Mouse (Mus musculus) embryonic fibroblast, embryonic 13.5 days (primary cell): Measurements from ENCODE around the gene Gm5108.

Experiments used
- CTCF ChIP-seq: IDR thresholded peaks from 2 replicates; pipeline ENCODE4 v1.5.1; 2011; ENCODE audit warnings: mild to moderate bottlenecking, control low read depth, low read length, moderate library complexity, borderline replicate concordance; ENCODE audit not compliant: insufficient read depth
- POLR2A ChIP-seq: IDR thresholded peaks from 2 replicates; pipeline ENCODE4 v1.6.1; 2011; ENCODE audit warnings: low read depth, mild to moderate bottlenecking, control low read depth, low read length, moderate library complexity

DNA sequence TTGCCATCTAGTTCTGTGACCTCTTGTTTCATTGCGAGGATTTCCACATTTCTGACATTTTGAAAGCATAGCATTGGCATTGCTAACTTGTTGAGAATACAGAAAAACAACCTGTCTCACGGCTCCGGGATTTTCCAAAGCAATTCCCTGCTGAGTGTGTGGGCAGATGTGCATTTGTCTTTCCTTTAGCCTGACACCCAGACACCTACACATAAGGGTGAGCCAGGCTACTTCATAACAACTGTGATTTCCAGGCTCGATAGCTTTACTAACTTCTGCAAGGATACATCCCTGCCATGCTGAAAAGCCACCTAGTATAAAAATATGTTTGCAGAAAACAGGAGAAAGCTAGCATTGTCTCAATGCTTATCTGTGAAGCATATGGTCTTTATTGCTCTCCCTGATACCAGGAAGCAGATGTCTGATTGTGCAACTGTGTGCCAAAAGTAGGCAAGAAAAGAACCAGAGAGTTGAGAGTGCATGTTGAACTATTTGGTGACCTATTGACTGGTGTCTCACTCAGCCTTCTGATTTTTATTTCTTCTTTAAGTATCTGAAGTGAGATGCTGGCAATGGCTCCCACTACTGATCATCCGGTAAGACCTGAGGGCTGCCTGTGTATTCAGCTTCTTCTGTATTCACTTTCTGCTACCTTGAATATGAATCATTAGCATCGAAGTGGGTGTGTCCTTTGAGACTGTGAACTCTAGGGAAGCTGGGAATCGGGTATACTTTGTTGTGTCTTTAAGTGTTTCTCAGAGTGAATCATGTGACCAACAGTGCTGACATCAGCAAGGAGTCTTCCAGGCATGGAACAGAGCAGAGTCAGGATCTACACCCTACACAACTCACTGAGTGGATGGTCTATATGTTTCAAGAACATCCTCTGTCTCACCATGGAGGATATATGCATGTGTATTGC lies 20.5 kb downstream of the Gm5108 start:
- TF ChIP-seq CTCF (no peak), POLR2A (no peak)
